Mouse (Mus musculus) lung, embryonic 14.5 days (tissue): Measurements from ENCODE around the gene Clcf1. TPM values are rescaled to one million over a fixed set of nuclear protein-coding genes. Genes with fewer than 3 reads are reported as not detected.
"Not testable (repeated sequence)": the region's sequence is repeated elsewhere in the genome, so short reads cannot be mapped to it uniquely, and the experiment has no call there.

ENCODE experiments used
- ATAC-seq: fragments of 200-750 bp; cut with Nextera tagmentation; 2 replicates; pipeline ENCODE4 v1.8.0; 2017; ENCODE audit warnings: mild to moderate bottlenecking, moderate TSS enrichment, moderate library complexity; ENCODE audit not compliant: insufficient read depth
- DNase-seq: peaks from one replicate; pipeline ENCODE4 v3.0.0-alpha.2; 2015
- H3K27ac ChIP-seq: fragments of 300-500 bp; sonication (generic); 2 replicates; pipeline ENCODE4 v1.5.1; 2014; ENCODE audit warnings: low read depth, mild to moderate bottlenecking, moderate library complexity
- H3K27me3 ChIP-seq: fragments of 300-500 bp; sonication (generic); 2 replicates; pipeline ENCODE4 v1.6.1; 2014; ENCODE audit warnings: low read length, control low read depth; ENCODE audit not compliant: insufficient read depth
- H3K36me3 ChIP-seq: fragments of 300-500 bp; sonication (generic); 2 replicates; pipeline ENCODE4 v1.6.1; 2014; ENCODE audit warnings: control low read depth; ENCODE audit not compliant: insufficient read depth
- H3K4me1 ChIP-seq: fragments of 300-500 bp; sonication (generic); 2 replicates; pipeline ENCODE4 v1.6.1; 2014; ENCODE audit warnings: antibody characterized with exemption, control low read depth; ENCODE audit not compliant: insufficient read depth
- H3K4me2 ChIP-seq: fragments of 300-500 bp; sonication (generic); 2 replicates; pipeline ENCODE4 v1.6.1; 2014; ENCODE audit warnings: mild to moderate bottlenecking
- H3K4me3 ChIP-seq: fragments of 300-500 bp; sonication (generic); 2 replicates; pipeline ENCODE4 v1.5.1; 2014; ENCODE audit warnings: low read depth, low read length
- H3K9ac ChIP-seq: fragments of 300-500 bp; sonication (generic); 2 replicates; pipeline ENCODE4 v1.6.1; 2014
- H3K9me3 ChIP-seq: fragments of 300-500 bp; sonication (generic); 2 replicates; pipeline ENCODE4 v1.6.1; 2016; ENCODE audit warnings: low read depth, low read length, control low read depth
- CTCF ChIP-seq: IDR thresholded peaks from 2 replicates; pipeline ENCODE4 v1.5.1; 2016; ENCODE audit warnings: antibody characterized with exemption, low read depth
- WGBS: fragments of 180-500 bp; shearing (Covaris S2); extraction: QIAGEN DNeasy Blood & Tissue Kit; methylation state at CpG from one replicate; pipeline ENCODE4 v1.1.7; 2014; 5-methylcytosine and 5-hydroxymethylcytosine counted together
- polyA plus RNA-seq: library from polyadenylated mRNA; unstranded; fragments of >200 nt; fragmentation: Nextera tagmentation; extraction: Ambion mirVana; gene quantifications from 2 replicates; pipeline ENCODE4 v1.2.1, GENCODE M21; 2014

Clcf1 gene
- polyA plus RNA-seq, 1 experiment from 2014 or later, result 4.4 TPM

- ATAC-seq, result no peak
- WGBS, result 75% methylated on average over 7 of the region's 7 CpGs
- no peaks in the 10 kb centered on the region for H3K9me3 ChIP-seq
- H3K36me3 ChIP-seq, result no peaks in the 10 kb centered on the region
- no peak overlapping the region for H3K9ac ChIP-seq
- peak overlapping the region; percentile 82; the same call in 1 of the 2 replicates for H3K4me2 ChIP-seq
- TF ChIP-seq CTCF, result no peak
- 0 out of 2 replicates have a peak overlapping the region, but pooled peaks have one; percentile 81 for H3K27ac ChIP-seq
- no peak for DNase-seq
- H3K27me3 ChIP-seq, result no peaks in the 10 kb centered on the region; the same call in 1 of the 2 replicates
- H3K4me1 ChIP-seq, result peaks cover 4% of the 10 kb centered on the region; the same call in 1 of the 2 replicates
- no peak overlapping the region; the same call in 1 of the 2 replicates for H3K4me3 ChIP-seq
Measured at GRCm38 (mm10) chr19:4232651-4233050, 18.6 kb downstream of the Clcf1 start.

- Histone ChIP-seq H3K9ac (no peak overlapping the region), H3K36me3 (no peaks in the 10 kb centered on the region), H3K4me3 (no peak overlapping the region), H3K4me1 (peaks cover 4% of the 10 kb centered on the region; the same call in 1 of the 2 replicates), H3K4me2 (no peak overlapping the region), H3K27me3 (no peaks in the 10 kb centered on the region), H3K27ac (no peak overlapping the region), H3K9me3 (no peaks in the 10 kb centered on the region)
- no peak for DNase-seq
- WGBS, result 72% methylated on average over 4 of the region's 4 CpGs
- no peak for ATAC-seq
- TF ChIP-seq CTCF, result no peak
Measured at GRCm38 (mm10) chr19:4234548-4234947, 20.5 kb downstream of the Clcf1 start.

- no peak for ATAC-seq
- H3K4me2 ChIP-seq, result no peak overlapping the region
- H3K4me1 ChIP-seq, result no peaks in the 10 kb centered on the region
- no peaks in the 10 kb centered on the region for H3K36me3 ChIP-seq
- 0 out of 2 replicates have a peak, but pooled peaks have one; percentile 2 for TF ChIP-seq CTCF
- H3K27me3 ChIP-seq, result no peaks in the 10 kb centered on the region
- DNase-seq, result no peak
- no peaks in the 10 kb centered on the region for H3K9me3 ChIP-seq
- H3K27ac ChIP-seq, result no peak overlapping the region
- H3K9ac ChIP-seq, result no peak overlapping the region
- 46% methylated on average over 8 of the region's 8 CpGs for WGBS
- H3K4me3 ChIP-seq, result no peak overlapping the region
Measured at GRCm38 (mm10) chr19:4240247-4240668, 26.2 kb downstream of the Clcf1 start.

- no peaks in the 10 kb centered on the region for H3K4me1 ChIP-seq
- H3K4me3 ChIP-seq, result no peak overlapping the region
- H3K27ac ChIP-seq, result no peak overlapping the region
- no peak for ATAC-seq
- no peaks in the 10 kb centered on the region for H3K9me3 ChIP-seq
- TF ChIP-seq CTCF, result no peak
- no peaks in the 10 kb centered on the region for H3K36me3 ChIP-seq
- no peak for DNase-seq
- WGBS, result 56% methylated on average over 3 of the region's 3 CpGs
- H3K4me2 ChIP-seq, result no peak overlapping the region
- no peaks in the 10 kb centered on the region for H3K27me3 ChIP-seq
- H3K9ac ChIP-seq, result no peak overlapping the region
Measured at GRCm38 (mm10) chr19:4242416-4242815, 28.4 kb downstream of the Clcf1 start.

GRCm38 (mm10) chr19:4244775-4245174, 30.7 kb downstream of the Clcf1 start:
- H3K4me1 ChIP-seq, result no peaks in the 10 kb centered on the region
- 75% methylated on average over 6 of the region's 6 CpGs for WGBS
- no peak for ATAC-seq
- H3K36me3 ChIP-seq, result no peaks in the 10 kb centered on the region
- H3K4me2 ChIP-seq, result no peak overlapping the region
- no peaks in the 10 kb centered on the region for H3K27me3 ChIP-seq
- DNase-seq, result no peak
- no peak overlapping the region for H3K27ac ChIP-seq
- no peak overlapping the region for H3K4me3 ChIP-seq
- no peak for TF ChIP-seq CTCF
- no peaks in the 10 kb centered on the region for H3K9me3 ChIP-seq
- no peak overlapping the region for H3K9ac ChIP-seq

GRCm38 (mm10) chr19:4247010-4247409, 33.0 kb downstream of the Clcf1 start:
- no peak overlapping the region for H3K4me3 ChIP-seq
- WGBS, result 50% methylated on average over 1 of the region's 1 CpGs
- H3K36me3 ChIP-seq, result no peaks in the 10 kb centered on the region
- H3K4me1 ChIP-seq, result no peaks in the 10 kb centered on the region
- H3K27me3 ChIP-seq, result no peaks in the 10 kb centered on the region
- no peak overlapping the region for H3K4me2 ChIP-seq
- ATAC-seq, result no peak
- no peak overlapping the region for H3K9ac ChIP-seq
- peak; percentile 32 for DNase-seq
- no peaks in the 10 kb centered on the region for H3K9me3 ChIP-seq
- H3K27ac ChIP-seq, result no peak overlapping the region
- peak; percentile 48 for TF ChIP-seq CTCF

- not testable (repeated sequence) for H3K4me1 ChIP-seq, H3K27ac ChIP-seq, H3K9ac ChIP-seq, H3K36me3 ChIP-seq, DNase-seq, H3K9me3 ChIP-seq, H3K4me3 ChIP-seq, ATAC-seq, H3K27me3 ChIP-seq, H3K4me2 ChIP-seq
- WGBS, result 40% methylated on average over 1 of the region's 1 CpGs
Measured at GRCm38 (mm10) chr19:4248683-4249082, 34.6 kb downstream of the Clcf1 start.

GRCm38 (mm10) chr19:4254230-4254629, 40.2 kb downstream of the Clcf1 start:
- WGBS, result 90% methylated on average over 7 of the region's 7 CpGs

More at GRCm38 (mm10) chr19:4254230-4254629, 40.2 kb downstream of the Clcf1 start:
- TF ChIP-seq CTCF, result no peak
- H3K4me2 ChIP-seq, result no peak overlapping the region
- H3K9me3 ChIP-seq, result no peaks in the 10 kb centered on the region
- no peaks in the 10 kb centered on the region for H3K27me3 ChIP-seq
- H3K9ac ChIP-seq, result no peak overlapping the region
- H3K36me3 ChIP-seq, result no peaks in the 10 kb centered on the region
- DNase-seq (no peak), ATAC-seq (no peak)
- H3K4me3 ChIP-seq, result no peak overlapping the region
- H3K27ac ChIP-seq, result no peak overlapping the region
- no peaks in the 10 kb centered on the region for H3K4me1 ChIP-seq
